Mouse (Mus musculus) lung, embryonic 16.5 days (tissue): Measurements from ENCODE around the gene Actl6b. TPM values are rescaled to one million over a fixed set of nuclear protein-coding genes. Genes with fewer than 3 reads are reported as not detected.
A peak's percentile ranks its signal among the peaks of the same experiment; 100 is the strongest.

Experiments used
- ATAC-seq: fragments of 200-750 bp; cut with Nextera tagmentation; 2 replicates; pipeline ENCODE4 v1.8.0; 2017; ENCODE audit warnings: low read depth, mild to moderate bottlenecking, moderate library complexity
- H3K27ac ChIP-seq: fragments of 300-500 bp; sonication (generic); 2 replicates; pipeline ENCODE4 v1.5.1; 2014; ENCODE audit warnings: mild to moderate bottlenecking, control low read depth, low read length
- H3K27me3 ChIP-seq: fragments of 300-500 bp; sonication (generic); 2 replicates; pipeline ENCODE4 v1.6.1; 2014; ENCODE audit warnings: low read depth, low read length, mixed read lengths; ENCODE audit not compliant: control insufficient read depth, insufficient read depth
- H3K36me3 ChIP-seq: fragments of 300-500 bp; sonication (generic); 2 replicates; pipeline ENCODE4 v1.6.1; 2014; ENCODE audit warnings: low read length; ENCODE audit not compliant: control insufficient read depth, insufficient read depth
- H3K4me1 ChIP-seq: fragments of 300-500 bp; sonication (generic); replicated peaks from 2 replicates; pipeline ENCODE4 v1.6.1; 2014; ENCODE audit warnings: low read length, mixed read lengths; ENCODE audit not compliant: control insufficient read depth, insufficient read depth
- H3K4me2 ChIP-seq: fragments of 300-500 bp; sonication (generic); 2 replicates; pipeline ENCODE4 v1.6.1; 2014; ENCODE audit warnings: low read depth, low read length, control low read depth
- H3K4me3 ChIP-seq: fragments of 300-500 bp; sonication (generic); 2 replicates; pipeline ENCODE4 v1.5.1; 2014; ENCODE audit warnings: mild to moderate bottlenecking, low read length, control low read depth
- H3K9ac ChIP-seq: fragments of 300-500 bp; sonication (generic); 2 replicates; pipeline ENCODE4 v1.6.1; 2014; ENCODE audit warnings: low read length, control low read depth
- H3K9me3 ChIP-seq: fragments of 300-500 bp; sonication (generic); 2 replicates; pipeline ENCODE4 v1.6.1; 2016; ENCODE audit warnings: low read length; ENCODE audit not compliant: control insufficient read depth
- WGBS: fragments of 180-500 bp; shearing (Covaris S2); extraction: QIAGEN DNeasy Blood & Tissue Kit; methylation state at CpG from one replicate; pipeline ENCODE4 v1.1.7; 2014; 5-methylcytosine and 5-hydroxymethylcytosine counted together
- polyA plus RNA-seq: library from polyadenylated mRNA; unstranded; fragments of >200 nt; fragmentation: Nextera tagmentation; extraction: Ambion mirVana; gene quantifications from 2 replicates; pipeline ENCODE4 v1.2.1, GENCODE M21; 2015

Gene Actl6b
- polyA plus RNA-seq, 1 experiment from 2014 or later, result 0.51 TPM

DNA sequence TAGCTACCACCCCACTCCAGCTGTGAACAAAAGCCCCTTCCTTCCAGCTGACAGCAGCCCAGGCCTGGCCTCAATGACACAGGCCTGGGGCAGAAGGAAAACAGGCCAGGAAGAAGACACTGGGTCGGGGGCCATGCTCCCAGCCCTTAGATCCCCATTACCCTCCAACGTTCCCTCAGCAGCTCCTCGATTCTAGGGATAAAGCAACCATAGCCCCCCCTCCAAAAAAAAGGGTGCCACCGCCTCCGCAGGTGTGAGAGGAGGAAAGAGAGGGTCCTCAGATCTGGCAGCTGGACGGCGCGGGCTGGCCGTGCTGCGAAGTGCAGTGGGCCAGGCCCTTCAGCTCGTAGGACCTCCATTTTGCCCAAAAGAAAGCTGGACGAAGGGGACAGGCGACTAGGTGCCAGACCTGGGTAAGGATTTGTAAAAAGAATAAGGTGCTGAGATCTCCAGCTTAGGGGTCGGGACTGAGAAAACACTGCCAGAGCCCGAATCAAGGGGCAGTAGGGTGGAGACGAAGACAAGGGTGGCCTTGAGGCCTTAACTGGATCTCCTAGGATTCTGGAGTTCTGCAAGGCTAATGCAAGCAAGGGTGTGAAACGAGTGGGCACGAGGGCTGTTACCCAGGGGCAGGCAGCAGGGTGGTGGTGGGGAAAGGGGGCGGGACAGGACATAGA is 21.0 kb upstream of the Actl6b start:
- Histone ChIP-seq H3K4me1 (peaks cover 13% of the 10 kb centered on the region), H3K9ac (peak overlapping the region; percentile 91), H3K4me3 (peak overlapping the region; percentile 87), H3K9me3 (no peaks in the 10 kb centered on the region), H3K27ac (peak overlapping the region; percentile 96), H3K4me2 (peak overlapping the region; percentile 84), H3K36me3 (peaks cover 27% of the 10 kb centered on the region), H3K27me3 (no peaks in the 10 kb centered on the region)
- under 1% methylated on average over 19 of the region's 19 CpGs for WGBS
- ATAC-seq, result no peak

DNA sequence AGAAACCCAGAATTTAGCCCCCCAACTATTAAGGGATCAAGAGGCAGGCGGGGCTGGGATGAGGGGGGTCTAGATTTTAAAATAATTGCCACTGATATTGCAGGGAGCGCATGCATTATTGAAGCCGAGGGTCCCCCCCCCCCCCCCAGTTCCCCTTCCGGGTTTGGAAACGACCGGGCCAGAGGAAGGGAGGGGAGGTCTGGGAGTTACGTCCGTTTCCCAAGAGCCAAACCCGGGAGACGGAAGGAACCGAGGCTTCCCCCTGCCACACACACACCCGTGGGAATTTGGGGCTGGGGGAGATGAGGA is 20.6 kb upstream of the Actl6b start:
- ATAC-seq, result peak; percentile 34
- Histone ChIP-seq H3K4me1 (peaks cover 13% of the 10 kb centered on the region), H3K9me3 (no peaks in the 10 kb centered on the region), H3K36me3 (peaks cover 22% of the 10 kb centered on the region), H3K9ac (peak overlapping the region; percentile 91), H3K27ac (peak overlapping the region; percentile 96), H3K4me2 (peak overlapping the region; percentile 84), H3K4me3 (peak overlapping the region; percentile 87), H3K27me3 (no peaks in the 10 kb centered on the region)
- 0% methylated on average over 9 of the region's 12 CpGs for WGBS

GRCm38 (mm10) chr5:137533117-137533827 is 20.0 kb upstream of the Actl6b start, which contains the start of the genes Epo and Gnb2:
Epo (minus strand) TSS chr5:137533242.
Gnb2 (minus strand) TSS chr5:137533510.
- WGBS, result under 1% methylated on average over 40 of the region's 40 CpGs
- Histone ChIP-seq H3K36me3 (peaks cover 17% of the 10 kb centered on the region), H3K4me2 (peak within 1 kb of the TSS; percentile 84), H3K9ac (peak within 1 kb of the TSS; percentile 91), H3K9me3 (no peaks in the 10 kb centered on the region), H3K27me3 (no peaks in the 10 kb centered on the region), H3K4me1 (peaks cover 13% of the 10 kb centered on the region), H3K27ac (peak within 1 kb of the TSS; percentile 96), H3K4me3 (peak within 1 kb of the TSS; percentile 87)
- peak; percentile 81 for ATAC-seq

GRCm38 (mm10) chr5:137534762-137535161 is 18.6 kb upstream of the Actl6b start:
- Histone ChIP-seq H3K27ac (no peak overlapping the region), H3K4me3 (no peak overlapping the region), H3K4me1 (peaks cover 12% of the 10 kb centered on the region), H3K9me3 (no peaks in the 10 kb centered on the region), H3K36me3 (peaks cover 2% of the 10 kb centered on the region; the same call in 1 of the 2 replicates), H3K27me3 (no peaks in the 10 kb centered on the region), H3K4me2 (no peak overlapping the region), H3K9ac (no peak overlapping the region)
- 80% methylated on average over 3 of the region's 3 CpGs for WGBS
- ATAC-seq, result no peak

DNA sequence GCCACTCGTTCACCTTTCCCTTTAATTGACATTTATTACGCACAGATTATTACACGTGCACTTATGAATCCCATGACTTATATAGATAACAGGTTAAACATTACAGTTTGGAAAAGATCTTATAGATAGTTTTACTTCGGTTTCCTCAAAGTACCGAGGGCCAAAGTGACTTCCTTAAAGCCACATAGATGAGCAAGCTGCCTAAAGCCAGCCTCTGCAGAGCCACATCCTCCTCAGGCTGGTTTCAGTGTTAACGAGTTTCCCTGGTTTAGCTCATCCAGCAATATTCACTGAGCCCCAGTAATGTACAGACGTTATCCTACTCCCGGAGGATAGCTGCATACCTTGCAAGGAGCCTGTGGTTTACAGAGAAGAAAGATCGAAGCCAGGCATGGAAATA is 18.0 kb upstream of the Actl6b start:
- H3K27me3 ChIP-seq, result no peaks in the 10 kb centered on the region
- no peaks in the 10 kb centered on the region for H3K36me3 ChIP-seq
- no peaks in the 10 kb centered on the region for H3K9me3 ChIP-seq
- 69% methylated on average over 9 of the region's 9 CpGs for WGBS
- ATAC-seq, result no peak
- no peak overlapping the region for H3K27ac ChIP-seq
- no peak overlapping the region for H3K4me2 ChIP-seq
- peaks cover 6% of the 10 kb centered on the region for H3K4me1 ChIP-seq
- H3K9ac ChIP-seq, result no peak overlapping the region
- no peak overlapping the region for H3K4me3 ChIP-seq

DNA sequence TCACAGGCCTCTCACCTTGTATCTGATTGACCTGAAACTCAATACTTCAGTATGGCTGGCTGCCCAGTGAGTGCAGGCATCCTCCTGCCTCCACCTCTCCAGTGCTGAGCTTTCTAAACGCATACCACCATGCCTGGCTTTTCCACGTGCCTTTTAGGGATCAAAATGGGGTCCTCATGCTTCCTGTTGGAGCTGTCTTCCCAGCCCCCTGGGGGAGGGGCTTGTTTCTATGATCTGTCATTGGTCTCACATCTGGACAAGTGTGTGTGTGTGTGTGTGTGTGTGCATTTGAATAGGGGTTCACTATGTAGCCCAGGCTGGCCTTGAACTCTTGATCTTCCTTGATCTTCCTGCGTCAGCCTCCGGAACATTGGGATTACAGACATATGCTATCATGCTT is 15.9 kb upstream of the Actl6b start:
- no peak overlapping the region for H3K4me3 ChIP-seq
- no peak overlapping the region for H3K27ac ChIP-seq
- no peak for ATAC-seq
- no peaks in the 10 kb centered on the region; the same call in 1 of the 2 replicates for H3K4me1 ChIP-seq
- no peak overlapping the region for H3K9ac ChIP-seq
- no peaks in the 10 kb centered on the region for H3K9me3 ChIP-seq
- WGBS, result 51% methylated on average over 4 of the region's 4 CpGs
- H3K36me3 ChIP-seq, result no peaks in the 10 kb centered on the region
- H3K4me2 ChIP-seq, result no peak overlapping the region
- no peaks in the 10 kb centered on the region for H3K27me3 ChIP-seq

DNA sequence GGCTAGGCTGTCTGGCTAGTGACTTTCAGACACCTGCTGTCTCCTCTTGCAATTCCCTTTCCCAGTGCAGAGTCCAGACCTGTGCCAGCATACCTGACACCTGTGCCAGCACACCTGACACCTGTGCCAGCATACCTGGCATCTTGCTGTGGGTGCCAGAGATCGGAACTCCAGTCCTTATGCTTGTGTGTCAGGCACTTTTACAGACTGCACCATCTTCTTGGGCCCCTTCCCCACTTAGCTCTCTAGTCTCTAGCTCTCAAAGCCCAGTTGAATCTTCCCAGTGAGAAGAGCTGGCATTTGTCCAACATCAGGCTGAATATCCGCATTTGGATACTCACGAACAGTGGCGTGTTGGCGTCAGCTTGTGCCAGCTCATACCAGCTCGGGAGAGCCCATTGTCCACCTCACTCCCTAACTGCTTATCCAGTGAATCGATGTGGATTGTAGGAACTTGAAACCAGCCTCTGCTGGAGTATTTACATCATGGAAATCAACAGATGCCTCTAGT is 14.0 kb upstream of the Actl6b start:
- no peak overlapping the region for H3K4me2 ChIP-seq
- H3K36me3 ChIP-seq, result no peaks in the 10 kb centered on the region
- no peak overlapping the region for H3K9ac ChIP-seq
- H3K4me1 ChIP-seq, result no peaks in the 10 kb centered on the region; the same call in 1 of the 2 replicates
- WGBS, result 38% methylated on average over 7 of the region's 7 CpGs
- H3K4me3 ChIP-seq, result no peak overlapping the region
- no peaks in the 10 kb centered on the region for H3K27me3 ChIP-seq
- ATAC-seq, result 0 out of 2 replicates have a peak, but pooled peaks have one; percentile 6
- no peak overlapping the region for H3K27ac ChIP-seq
- no peaks in the 10 kb centered on the region for H3K9me3 ChIP-seq

- no peaks in the 10 kb centered on the region for H3K27me3 ChIP-seq
- H3K9me3 ChIP-seq, result no peaks in the 10 kb centered on the region
- H3K4me3 ChIP-seq, result no peak overlapping the region
- ATAC-seq, result no peak
- WGBS, result 71% methylated on average over 6 of the region's 6 CpGs
- H3K36me3 ChIP-seq, result no peaks in the 10 kb centered on the region
- no peaks in the 10 kb centered on the region; the same call in 1 of the 2 replicates for H3K4me1 ChIP-seq
- no peak overlapping the region for H3K4me2 ChIP-seq
- no peak overlapping the region for H3K9ac ChIP-seq
- H3K27ac ChIP-seq, result no peak overlapping the region
Observed at GRCm38 (mm10) chr5:137540991-137541390, 12.3 kb upstream of the Actl6b start.

- Histone ChIP-seq H3K9me3 (no peaks in the 10 kb centered on the region), H3K9ac (no peak overlapping the region), H3K4me3 (no peak overlapping the region), H3K4me2 (no peak overlapping the region), H3K27me3 (no peaks in the 10 kb centered on the region), H3K27ac (no peak overlapping the region), H3K36me3 (no peaks in the 10 kb centered on the region), H3K4me1 (no peaks in the 10 kb centered on the region; the same call in 1 of the 2 replicates)
- WGBS, result 48% methylated on average over 5 of the region's 5 CpGs
- no peak for ATAC-seq
Observed at GRCm38 (mm10) chr5:137541768-137542540, 11.4 kb upstream of the Actl6b start.
